Mouse (Mus musculus) yolk sac, embryonic 10.5 days (tissue): ENCODE measurements around the gene Nxpe5.
"Not testable (repeated sequence)": the region's sequence is repeated elsewhere in the genome, so short reads cannot be mapped to it uniquely, and the experiment has no call there.

ENCODE experiments used
- DNase-seq: peaks from one replicate; pipeline ENCODE4 v3.0.0-alpha.2; 2017; ENCODE audit warnings: low spot score

Nxpe5 gene

DNA sequence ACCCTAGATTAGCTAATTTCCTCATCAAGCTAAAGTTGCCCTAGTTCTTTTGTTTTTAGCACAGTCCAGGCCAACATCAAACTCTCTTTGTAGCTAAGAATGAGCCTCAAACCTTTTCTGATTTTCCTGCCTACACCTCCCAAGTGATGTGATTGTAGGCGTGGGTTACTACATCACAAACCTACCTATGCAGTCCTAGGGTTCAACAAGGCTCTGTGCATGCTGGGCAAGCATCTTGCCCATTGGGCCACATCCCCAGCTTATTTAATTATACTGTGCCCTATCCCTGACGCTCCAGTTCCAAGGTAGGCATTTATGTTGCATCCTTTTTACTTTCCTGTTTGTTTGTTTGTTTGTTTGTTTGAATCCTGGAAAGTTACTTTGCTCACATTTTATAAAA, at the start of gene Nxpe5:
Gene Nxpe5 (plus strand): TSS at position 199 of the 400 bp plus-strand sequence.
- no peak for DNase-seq

DNA sequence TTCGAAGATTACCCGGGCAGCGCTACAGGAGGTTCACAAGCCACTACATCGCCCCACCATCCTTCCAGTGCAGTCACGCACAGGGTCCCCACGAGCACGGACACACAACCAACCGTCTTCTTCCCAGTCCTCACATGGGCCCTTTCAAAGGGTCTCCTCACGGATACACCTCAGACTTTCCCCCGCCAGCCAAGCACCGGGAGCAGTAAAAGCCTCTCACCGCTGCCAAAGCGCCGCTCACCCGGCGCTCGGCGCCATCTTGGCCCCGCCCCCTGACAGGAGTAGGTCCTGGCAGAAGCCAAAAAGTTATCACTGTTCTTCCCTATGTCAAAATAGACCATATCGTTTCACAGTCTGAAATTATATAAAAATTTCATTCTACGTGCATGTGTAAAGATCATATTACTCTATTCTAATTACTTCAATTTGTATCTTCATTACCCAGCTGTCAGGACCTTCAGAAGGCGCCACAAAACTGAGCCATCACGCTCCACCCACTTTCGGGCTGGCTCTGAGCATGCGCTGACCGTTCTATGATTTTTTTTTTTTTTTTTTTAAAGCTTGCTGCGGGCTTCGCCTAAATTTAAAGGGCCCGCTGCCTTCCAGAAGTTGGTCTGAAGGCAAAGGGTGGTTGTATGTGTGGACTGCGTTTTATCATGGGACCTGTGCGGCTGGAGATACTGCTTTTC, 38.6 kb upstream of the Nxpe5 start, which contains the start of the genes Taf6 and Cnpy4:
Gene Taf6 (minus strand): TSS at position 502 of the 689 bp plus-strand sequence.
Gene Cnpy4 (plus strand): TSS at position 536 of the 689 bp plus-strand sequence.
- peak; percentile 86 for DNase-seq

DNA sequence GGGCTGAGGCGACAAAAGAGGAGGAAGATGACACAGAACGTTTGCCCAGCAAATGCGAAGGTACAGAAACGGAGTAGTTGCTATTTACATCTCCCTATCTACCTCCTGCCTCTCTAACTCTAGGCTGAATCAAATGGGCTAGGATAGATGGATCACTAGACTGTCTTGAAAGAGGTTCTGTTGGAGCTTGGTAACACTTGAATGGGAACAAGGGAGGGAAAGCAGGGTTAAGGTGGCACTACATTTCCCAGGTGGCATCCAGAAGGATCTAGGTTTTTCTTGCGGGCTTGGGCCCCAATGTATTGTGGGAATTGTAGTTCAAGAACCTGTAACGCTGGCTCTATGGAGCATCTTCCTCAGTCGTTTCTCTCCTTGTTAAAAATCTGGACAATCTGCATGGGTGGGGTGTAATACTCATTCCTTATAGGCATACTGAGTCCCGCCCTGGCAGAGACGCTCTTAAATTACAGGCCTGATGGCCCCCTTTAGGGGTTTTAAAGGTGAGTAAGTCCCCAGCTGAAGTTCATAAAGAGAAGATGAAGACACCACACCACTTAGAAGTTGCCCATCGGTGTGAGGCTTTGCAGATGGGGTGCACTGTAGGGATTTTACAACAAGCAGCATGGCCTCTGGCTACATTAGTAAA, 37.9 kb upstream of the Nxpe5 start:
- peak; percentile 77 for DNase-seq

DNA sequence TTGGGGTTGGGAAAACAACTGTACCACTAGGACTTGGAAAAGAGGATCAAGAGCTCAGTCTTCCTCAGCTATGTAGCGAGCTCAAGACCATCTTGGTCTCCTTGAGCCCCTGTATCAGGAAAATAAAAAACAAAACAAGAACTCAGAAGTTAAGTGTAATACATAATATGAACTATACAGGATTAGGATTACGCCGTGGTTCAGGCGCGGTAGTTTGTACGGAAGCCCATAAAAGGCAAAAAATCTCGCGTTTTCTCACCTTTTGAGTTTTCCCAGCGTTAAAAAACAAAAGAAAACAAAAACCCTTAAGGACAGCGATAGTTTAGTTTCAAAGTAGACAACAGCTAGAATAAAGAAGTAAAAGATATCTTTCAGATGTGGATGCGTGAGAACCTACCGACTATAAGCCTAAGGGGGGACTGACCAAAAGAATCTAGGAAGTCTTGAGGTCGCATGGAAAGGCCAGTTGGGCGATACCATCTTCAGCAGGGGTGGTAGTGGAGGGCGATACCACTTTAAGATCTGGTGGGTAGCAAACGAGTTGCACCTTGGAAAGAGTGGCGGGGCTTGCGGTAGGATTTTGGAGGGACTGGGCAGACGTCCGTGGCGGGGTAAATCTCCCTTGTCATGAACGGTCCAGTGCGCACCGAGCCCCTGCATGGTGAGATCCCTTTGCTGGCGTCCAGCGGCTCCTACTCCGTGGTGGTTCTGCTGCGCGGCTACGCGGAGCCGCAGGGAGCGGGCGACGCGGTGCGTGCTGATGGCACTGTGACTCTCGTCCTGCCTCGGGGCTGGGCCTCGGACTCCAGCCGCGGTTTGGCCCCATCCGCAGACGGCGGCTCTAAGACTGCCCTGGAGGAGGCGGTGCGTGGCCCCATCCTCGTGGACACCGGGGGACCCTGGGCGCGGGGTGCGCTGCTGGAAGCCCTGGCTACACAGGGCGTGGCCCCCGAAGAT, 31.6 kb upstream of the Nxpe5 start, which contains the start of gene Mblac1:
Gene Mblac1 (plus strand): TSS at position 544 of the 957 bp plus-strand sequence.
- peak; percentile 89 for DNase-seq

DNA sequence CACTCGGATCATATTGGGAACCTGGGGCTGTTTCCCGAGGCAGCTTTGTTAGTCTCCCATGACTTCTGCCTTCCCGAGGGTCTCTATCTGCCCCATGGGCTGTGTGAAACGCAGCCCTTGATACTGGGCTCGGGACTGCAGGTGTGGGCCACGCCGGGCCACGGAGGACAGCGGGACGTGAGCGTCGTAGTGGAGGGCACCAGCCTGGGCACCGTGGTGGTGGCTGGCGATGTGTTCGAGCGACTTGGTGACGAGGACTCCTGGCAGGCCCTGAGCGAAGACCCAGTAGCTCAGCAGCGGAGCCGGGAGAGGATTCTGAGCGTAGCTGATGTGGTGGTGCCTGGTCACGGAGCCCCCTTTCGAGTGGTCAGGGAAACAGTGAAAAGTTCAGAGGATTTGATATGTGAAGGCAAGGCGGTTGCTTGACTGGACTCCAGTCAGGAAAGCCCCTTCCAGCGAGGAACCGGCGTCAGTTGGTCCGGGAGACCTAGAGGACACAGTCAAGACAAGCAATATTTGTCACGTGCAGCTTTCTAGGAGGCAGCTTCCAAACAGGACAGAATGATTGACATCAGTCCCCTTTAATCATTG, 30.8 kb upstream of the Nxpe5 start:
- peak; percentile 35 for DNase-seq

DNA sequence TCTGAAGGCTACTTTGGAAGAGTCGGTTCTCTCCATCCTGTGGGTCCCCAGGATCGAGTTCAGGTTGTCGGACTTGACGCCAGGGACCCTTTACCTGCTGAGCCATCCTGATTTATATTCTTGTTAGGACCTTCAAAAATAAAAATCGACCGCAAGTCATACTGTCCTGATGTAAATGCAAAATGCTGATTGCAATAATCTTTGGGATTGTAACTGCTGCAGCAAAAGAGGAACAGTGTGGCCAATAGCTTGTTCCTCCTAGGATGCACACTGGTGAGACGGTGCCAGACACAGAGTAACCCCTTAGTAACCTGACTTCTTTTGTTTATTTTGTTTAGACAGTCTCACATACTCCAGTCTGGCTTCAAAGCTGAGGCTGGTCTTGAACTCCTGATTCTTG, 30.2 kb upstream of the Nxpe5 start:
- no peak for DNase-seq

DNA sequence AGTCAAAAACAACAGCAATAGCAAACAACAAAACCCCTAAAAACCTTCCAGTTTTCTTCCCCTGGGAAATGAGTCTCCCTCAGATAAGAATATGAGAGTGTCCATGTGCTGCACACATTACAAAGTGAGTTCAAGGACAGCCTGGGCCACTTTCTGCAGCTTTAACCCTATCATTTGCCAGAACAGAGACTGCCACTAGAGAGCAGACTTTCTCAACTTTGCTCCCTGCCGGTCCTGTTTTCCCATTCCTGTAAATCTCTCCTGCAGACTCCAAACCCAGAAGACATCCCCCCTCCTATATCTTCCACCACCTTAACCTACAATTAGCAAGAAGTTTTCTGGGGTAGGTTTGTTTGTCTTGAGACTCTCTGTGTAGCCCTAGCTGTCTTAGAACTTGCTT, 26.1 kb upstream of the Nxpe5 start:
- DNase-seq = no peak

DNA sequence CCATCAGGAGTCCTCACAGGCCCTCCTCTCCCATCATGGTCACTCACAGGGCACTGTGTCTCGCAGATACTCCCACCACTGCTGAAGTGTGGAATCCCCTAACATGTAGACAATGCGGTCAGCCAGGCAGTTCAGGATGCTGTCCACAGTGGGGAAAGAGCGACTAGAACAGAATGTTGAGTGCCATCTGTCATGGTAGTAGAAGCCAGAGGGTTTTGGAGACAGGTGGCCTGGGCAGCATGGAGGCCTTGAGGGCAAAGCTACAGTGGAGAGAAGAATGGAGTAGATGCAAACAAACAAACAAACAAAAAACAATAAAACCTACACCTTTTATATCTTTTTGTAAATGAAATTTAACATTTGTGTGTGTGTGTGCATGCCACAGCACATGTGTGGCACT, 23.6 kb upstream of the Nxpe5 start:
- DNase-seq = no peak

DNA sequence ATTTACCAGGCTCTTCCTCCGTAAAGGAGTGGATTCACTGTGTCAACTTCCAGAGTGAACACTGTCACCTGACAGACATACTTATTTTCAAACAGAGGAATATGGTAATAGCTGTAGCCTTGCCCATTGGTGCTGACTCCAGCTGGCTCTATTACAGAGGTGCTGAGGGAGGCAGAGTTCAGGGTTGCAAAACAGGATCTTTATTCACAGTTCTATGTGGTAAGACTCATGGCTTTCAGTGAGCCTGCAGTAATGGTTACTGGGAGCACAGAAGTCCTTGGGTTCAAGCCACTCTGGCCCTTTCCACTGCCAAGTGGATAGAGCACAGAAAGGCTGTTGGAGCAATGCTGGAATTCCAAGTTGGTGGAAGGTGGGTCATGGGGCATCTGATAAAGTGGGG, 18.4 kb upstream of the Nxpe5 start:
- DNase-seq = no peak

DNA sequence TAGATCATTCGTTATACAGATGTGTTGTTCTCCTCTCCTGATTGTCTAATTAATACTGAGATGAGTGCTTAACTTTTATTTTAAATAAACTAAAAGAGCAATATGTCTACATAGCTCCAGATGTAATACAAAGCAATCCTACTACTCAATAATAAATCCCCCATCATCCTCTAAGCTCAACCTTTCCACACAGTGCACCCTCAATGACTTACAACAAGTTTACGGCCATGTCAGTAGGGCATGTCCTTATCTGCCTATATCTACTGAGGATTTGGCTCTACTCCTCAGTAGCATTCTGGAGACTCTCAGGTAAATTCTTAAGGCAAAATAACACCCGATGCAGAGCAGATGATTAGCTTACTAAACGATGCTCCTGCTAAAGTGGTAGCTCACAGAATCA, 17.8 kb upstream of the Nxpe5 start:
- DNase-seq = no peak

DNA sequence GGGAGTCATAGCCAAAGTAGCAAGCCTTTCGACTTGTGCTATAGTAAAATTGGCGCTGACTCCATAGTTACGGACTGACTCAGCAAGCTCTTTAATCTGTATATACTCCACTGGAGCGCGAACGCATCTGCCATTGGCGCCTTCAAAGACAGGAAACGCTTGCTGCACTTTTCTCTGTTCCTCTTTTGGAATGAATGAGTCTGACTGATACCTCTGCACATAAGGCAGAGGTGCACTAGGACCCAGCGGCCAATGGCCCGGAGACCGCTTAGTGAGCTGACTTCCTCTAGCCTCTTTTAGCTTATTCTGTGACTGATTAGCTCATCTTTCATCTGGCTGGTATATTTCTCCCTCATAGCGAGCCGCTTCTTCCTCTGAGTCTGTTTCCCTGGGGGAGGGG, 9.1 kb upstream of the Nxpe5 start:
- not testable (repeated sequence) for DNase-seq

DNA sequence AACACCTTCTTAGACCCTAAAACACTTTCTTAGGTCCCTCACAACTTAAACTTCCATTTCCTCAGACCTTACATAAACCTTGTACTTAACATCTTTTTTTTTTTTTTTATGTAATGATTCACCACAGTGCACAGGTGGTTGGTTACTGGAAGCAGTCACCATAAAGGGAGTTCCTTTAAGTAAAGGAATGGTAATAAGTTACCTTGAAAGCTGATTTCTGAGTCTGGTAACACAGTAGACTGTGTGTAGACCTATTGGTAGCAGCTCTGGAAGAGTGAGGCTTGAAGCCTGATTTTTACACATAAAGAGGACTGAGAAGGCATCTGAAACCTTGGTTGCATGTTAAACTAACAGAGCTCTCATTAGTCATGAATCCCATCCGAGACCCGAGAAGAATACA, 5.8 kb upstream of the Nxpe5 start:
- no peak for DNase-seq

DNA sequence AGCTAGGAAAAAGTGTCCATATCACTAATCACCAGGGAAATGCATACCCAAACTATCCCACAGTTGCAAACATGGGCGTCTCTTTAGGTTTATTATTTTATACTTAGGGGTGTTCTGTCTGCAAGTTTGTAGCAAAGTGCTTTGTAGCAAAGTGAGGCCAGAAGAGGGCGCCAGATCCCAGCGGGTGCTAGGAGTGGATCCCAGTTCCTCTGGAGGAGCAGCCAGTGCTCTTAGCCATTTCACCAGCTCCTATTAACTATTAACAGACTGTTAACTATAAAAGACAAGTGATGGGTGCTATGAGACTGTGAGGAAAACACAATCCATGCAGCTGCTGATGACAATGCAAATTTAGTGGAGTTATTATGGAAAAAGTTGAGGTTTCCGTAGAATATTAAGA, 3.6 kb upstream of the Nxpe5 start:
- DNase-seq = peak; percentile 55

DNA sequence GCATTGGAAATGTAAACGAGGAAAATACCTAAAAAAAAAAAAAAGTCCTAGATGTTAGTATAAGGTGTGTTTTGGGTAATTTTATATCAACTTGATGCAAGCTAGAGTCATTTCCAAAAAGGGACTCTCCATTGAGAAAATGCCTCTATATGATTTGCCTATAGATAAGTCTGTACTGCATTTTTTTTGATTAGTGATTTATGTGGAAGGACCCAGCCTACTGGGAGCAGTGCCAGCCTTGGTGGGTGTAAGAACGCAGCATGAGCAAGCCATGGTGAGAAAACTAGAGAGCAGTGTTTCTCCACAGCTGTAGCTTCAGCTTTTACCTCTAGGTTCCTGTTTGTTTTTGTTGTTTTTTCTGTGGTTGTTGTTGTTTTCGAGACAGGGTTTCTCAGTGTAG, 2.4 kb upstream of the Nxpe5 start:
- no peak for DNase-seq

DNA sequence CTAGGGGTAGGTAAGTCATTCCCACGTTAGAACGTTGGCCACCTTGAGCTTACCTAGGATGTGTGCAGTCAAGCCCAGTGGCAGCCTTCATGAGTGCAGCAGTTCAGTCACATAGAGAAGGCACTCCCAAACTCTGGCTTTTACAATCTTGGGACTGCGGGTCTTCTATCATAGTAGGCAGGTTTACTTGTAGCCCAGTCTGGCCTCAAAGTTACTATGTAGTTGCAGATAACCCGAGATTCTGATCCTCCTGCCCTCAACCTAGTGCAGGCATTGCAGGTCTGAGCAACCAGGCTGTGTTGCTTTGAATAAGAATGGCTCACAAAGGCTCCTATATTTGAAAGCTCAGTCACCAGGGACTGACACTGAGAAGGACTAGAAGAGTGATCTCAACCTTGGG, 793 bp downstream of the Nxpe5 start:
- no peak for DNase-seq

DNA sequence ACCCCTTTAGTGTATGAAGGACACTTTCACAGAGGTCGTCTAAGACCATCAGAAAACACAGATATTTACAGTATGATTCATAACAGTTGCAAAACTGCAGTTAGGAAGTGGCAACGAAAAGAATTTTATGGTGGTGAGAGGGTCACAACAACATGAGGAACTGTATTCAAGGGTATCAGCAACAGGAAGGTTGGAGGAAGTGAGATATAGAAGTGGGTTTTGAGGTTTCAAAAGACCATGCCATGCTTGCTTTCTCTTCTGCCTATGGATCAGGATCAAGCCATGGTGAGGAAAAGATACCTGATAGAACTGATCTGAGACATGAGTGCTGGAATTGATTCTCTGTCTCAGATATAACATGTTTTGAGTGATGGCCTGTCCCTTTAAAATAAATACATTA, 1.7 kb downstream of the Nxpe5 start:
- DNase-seq = no peak

DNA sequence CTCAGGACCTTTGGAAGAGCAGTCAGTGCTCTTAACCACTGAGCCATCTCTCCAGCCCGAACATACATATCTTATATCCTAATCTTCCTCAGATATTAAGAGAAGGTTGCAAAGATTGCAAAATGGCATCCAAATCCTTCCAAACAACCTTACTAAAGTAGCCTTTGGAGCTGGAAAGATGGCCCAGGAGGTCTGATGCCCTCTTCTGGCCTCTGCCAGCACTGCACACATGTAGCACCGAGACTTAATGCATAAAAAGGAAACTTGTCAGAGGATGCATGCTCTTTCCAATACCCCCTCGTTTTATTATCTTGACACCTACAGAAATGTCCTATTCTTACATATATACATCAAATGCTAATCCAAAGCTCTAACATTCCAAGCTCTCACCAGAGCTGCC, 2.3 kb downstream of the Nxpe5 start:
- no peak for DNase-seq

DNA sequence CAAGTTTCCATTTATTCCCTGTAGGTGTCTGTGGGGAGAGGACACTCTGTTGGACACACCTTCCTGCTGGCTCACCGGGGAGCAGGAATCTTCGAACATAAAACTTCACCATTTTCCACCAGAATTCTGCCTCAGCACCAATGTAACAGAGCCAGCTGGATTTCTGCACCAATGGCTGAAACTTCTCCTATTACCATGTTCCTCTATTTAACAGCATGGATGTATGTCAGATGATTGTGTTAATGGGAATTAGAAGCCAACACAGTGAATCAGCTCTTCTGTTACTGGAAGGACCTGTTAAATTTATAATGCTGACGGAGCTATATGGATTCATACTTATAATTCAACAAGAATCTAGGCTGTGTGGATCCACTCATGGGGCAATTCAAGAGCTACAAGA, 3.8 kb downstream of the Nxpe5 start:
- DNase-seq = no peak

DNA sequence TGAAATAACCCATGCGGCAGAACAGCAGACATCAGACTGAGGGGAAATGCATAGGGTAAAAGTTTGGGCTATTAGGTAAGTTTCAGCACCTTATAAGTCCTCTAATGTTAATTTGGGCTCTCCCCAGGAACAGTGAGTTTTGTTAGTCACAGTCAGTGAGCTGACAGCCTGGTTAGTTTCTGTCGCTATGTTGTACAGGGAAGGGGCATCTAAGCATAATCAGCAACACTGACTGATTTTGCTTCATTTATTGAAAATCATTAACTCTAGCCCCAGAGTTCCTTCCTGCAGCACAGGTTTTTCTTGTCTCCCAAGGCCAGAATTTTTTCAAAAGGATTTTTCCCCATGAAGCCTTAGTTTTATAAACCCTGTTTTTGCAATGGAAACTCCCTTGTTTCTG, 8.1 kb downstream of the Nxpe5 start:
- no peak for DNase-seq

DNA sequence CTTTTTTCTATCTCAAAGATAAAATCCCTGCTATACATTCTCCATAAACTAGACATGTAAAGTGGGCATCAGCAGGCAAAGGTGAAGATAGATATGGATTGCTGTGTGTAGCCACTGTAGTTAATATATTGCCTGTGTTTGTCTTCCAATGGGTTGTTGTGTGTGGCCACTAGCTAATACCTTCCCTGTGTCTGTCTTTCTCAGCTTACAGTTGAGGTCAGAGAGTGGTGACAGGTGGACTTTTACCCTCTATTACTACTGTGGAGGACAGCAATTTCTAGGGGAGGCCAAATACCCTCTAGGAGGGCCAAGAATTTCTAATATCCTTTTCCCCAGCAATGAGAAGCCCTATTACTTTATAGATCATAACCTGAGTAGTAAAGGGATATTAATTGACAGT, 8.5 kb downstream of the Nxpe5 start:
- DNase-seq = no peak

DNA sequence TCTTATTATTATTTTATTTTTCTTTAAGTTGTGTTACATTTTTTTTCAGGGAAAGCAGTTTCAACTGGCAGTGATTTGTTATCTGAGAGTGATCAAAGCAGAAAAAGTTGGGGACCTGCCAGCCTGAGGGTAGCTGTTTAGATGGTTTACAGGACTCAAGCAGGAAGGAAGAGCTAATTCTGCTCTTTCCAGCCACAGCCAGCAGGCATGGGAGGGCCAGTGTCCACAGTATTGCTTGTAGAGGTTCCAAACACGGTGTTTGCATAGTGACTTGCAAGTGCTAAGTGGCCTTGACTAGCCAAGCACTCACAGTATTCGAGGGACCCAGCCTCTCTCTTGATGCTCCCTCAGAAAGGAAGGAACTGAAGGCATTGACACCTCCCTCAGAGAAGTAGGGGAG, 15.8 kb downstream of the Nxpe5 start:
- DNase-seq = no peak

DNA sequence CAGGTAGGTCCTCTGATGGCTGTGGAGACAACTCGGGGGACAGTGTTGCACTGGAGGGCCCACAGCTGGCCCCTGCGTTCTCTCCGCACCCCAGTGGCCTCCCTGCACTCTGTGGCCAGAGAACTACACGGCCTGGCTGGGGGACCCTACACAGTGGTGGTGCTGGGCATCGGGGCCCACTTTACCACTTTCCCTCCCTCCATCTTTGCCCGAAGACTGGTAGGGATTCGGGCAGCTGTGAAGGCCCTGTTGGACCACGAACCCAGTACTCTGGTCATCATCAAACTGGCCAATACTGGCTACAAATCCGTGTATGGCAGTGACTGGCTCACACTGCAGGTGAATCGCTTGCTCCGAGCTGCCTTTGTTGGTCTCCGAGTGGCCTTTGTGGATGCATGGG, 25.4 kb downstream of the Nxpe5 start:
- DNase-seq = no peak
